Mouse (Mus musculus) WW6 (cell line): ENCODE data around the gene Uncx.
A peak's percentile ranks its signal among the peaks of the same experiment; 100 is the strongest.

Experiments
- DNase-seq: peaks from one replicate; pipeline ENCODE4 v3.0.0-alpha.2; 2013; ENCODE audit warnings: low read depth, low spot score

The Uncx gene

DNA sequence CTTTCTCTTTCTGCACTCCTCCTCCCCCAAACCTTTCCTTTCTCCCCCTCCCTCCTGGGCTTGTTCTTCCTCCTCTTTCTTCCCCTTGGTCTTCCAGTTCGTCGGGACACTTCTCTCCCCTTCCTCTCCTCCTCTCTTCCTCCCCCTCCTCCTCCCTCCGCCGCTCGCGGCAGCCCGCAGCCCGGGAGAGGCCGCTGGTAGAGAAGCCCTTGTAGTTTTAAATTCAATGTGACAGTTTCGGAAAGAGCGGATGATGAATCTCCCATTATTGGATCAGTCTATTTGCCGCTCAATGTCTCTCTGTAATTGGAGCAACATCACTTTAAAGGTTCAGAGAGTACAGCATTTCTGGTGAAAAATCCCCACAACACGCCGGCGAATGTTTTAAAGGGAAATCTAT, at the start of gene Uncx:
Uncx (plus strand) TSS at position 281 of the 400 bp plus-strand sequence.
- DNase-seq, result no peak

- no peak for DNase-seq
These were observed 49.6 kb upstream of the Uncx start for GRCm38 (mm10) chr5:139493690-139494089.

- DNase-seq, result no peak
These were observed 48.1 kb upstream of the Uncx start for GRCm38 (mm10) chr5:139495019-139495669.

- no peak for DNase-seq
These were observed 46.4 kb upstream of the Uncx start for GRCm38 (mm10) chr5:139496939-139497338.

DNA sequence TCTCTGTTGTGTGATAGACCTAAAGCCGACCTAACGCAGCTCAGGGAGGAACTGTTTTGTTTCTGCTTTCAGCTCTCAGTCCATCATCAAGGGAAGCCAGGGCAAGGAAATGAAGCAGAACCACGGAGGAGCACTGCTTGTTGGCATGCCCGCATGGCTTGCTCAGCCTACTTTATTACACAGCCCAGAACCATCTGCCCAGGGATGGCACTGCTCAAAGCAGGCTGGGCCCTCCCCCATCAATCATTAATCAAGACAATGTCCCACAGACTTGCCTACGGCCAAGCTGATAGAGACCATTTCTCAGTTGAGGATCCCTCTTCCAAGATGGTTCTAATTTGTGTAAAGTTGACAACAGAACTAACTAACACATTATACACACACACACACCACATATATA, 44.5 kb upstream of the Uncx start:
- DNase-seq, result no peak

- no peak for DNase-seq
These were observed 41.0 kb upstream of the Uncx start for GRCm38 (mm10) chr5:139502281-139502680.

GRCm38 (mm10) chr5:139505073-139505606, 38.2 kb upstream of the Uncx start:
- no peak for DNase-seq

DNA sequence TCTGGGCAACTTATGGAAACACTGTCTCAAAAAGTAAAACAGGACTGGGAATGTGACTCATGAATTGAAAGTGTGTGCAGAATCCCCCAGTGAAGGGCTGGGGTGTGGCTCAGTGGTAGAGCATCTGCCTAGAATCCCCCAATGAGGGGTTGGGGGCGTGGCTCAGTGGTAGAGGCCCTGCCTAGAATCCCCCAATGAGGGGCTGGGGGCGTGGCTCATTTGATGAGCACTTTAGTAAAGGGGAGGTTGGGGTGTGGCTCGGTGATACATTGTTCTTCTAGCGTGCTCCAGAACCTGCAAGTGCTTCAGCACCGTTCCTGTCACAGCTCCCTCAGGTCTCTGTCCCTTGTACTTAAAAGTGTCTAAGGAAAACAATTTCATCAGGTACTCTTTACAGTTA, 37.1 kb upstream of the Uncx start:
- peak; percentile 59 for DNase-seq

DNA sequence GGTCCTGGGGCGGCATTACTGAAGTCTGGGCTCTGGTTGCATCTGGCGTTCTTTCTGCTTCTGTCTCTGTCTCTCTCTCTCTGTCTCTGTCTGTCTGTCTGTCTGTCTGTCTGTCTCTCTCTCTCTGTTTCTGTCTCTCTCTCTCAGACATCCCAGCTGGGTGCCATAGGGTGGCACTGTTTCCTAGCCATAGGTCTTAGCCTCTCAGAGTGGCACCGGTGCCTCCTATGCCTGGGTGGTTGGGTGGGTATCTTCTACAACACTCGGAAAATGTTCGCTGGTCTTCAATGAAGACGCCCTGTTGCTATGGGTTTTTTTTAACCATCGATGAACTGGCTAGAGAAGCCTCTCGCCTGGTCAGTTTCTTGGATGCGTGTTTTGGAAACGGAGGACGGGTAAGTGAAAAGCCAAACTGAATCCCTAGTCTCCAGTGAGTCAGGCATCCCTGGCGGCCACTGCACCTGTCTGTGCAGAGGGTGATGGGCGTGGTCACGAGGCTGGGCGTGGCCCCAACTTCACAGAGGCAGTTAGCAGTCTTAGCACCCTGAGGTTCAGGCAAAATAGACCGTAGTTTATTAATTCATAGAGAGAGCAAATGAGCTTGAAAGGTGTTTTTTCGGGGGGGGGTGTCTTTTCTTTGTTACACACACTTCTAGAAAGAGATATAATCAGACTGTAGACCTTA, 32.5 kb upstream of the Uncx start:
- DNase-seq, result no peak

DNA sequence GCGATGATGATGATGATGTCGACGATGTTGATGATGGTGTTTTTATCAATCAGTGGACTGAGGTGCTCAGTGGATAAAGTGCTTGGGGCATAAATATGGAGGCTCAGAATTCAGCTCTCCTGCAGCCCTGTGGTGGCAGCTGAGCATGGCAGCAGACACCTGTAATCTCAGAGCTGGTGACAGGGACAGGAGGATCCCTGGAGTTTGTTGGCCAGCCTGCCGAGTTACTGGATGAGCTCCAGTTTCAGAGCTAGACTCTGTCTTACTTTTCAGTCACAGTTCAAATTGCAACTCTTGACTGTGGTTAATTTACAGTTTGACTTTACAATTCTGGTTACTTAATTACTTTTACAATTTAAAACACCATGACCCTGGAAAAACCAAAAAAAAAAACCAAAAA, 31.1 kb upstream of the Uncx start:
- DNase-seq, result no peak

DNA sequence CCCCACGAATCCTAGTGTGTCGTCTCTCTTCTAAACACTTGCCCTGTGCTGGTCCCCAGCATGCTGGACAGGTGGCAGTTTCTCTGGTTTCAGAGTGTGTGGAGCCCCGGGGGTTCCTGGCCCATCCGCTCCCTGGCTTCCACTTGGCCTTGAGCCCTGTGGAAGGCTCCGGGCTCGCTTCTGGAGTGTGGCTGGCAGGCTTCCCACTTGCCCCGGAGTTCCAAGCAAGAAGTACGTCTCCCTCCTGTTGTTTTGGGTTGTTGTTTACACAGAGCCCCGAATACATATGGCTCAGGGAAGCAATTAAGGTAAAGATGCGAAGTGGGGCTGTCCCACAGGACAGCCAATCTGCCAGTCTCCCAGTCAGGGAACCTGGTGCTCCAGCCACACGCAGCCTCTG, 27.0 kb upstream of the Uncx start:
- no peak for DNase-seq

- no peak for DNase-seq
These were observed 23.0 kb upstream of the Uncx start for GRCm38 (mm10) chr5:139520069-139520834.

- DNase-seq, result no peak
These were observed 21.3 kb upstream of the Uncx start for GRCm38 (mm10) chr5:139521987-139522386.

DNA sequence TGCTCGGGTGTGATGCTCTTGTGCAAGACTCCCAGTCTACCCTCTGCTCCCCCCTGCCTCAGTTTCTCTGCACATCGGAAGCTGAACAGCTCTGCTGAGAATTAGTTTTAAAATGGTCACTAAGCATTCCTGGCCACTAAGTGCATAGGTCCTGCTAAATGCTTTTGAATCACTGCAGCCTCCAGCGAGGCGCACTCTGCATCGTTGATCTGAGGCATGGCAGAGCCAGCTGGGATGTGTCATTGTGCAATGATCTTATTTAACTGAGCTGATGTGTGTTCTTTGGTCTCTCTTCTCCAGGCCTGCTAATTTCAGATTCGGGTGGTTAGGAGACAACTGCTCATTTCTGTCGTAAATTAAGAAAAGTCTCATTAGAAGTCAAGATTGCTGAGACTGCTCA, 14.4 kb upstream of the Uncx start:
- DNase-seq, result no peak

GRCm38 (mm10) chr5:139535386-139535919, 7.8 kb upstream of the Uncx start:
- no peak for DNase-seq

GRCm38 (mm10) chr5:139536211-139536910, 6.9 kb upstream of the Uncx start:
- DNase-seq, result no peak

DNA sequence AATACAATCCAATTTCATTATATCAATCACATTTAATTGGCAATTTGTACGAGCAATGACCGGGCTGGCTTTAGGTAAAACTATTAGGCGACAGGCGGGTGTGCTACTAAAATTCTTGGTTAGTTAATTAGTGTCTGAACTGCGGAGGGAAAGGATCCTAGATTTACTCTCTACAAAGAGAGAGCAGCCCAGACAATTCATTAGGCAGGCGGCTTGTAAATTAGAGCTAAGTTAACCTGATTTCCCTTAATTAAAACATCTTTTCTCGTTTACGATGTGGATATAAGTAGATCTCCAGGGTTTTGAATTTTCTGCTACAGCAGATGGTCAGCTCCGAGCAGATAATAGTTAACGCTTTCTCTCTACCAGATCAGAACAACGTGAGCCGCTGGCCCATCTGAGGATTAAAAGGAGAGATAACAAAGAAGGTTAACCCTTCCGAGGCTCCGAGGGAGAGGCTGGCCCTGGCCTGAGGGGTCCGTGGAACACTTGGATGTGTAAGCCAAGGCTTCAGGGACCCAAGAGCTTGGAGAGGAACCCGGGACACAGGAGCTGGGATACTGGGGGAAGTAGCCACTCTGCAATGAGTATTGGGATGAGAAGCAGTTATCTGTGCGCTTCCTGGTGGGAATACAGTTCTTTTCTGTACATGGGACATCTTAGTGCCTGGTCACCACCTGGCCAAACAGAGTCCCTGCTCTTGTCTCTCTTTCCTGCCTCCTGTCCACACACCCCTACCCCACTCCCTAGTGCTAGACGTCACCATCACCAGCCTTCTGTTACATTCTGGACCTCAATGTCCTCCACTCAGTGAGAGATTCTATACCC, 6.2 kb upstream of the Uncx start:
- no peak for DNase-seq

DNA sequence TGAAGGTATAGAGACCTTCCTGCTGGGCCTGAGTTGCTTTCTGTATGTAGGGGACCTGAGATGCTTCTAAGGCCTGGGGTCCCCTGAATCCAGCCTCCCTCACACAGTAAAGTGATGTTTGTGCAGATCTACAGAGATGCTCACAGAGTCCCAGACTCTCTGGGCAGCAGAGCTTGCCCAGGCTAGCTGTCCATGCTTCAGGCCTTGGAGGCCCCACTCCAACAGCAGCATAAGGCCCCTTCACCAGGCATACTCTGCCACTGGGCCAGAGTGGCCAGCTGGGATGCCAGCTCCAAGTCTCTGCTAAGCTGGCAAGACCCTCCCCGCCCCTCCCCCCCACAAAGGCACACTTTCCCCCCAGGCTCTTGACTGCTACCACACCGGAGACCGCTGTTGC, 5.6 kb upstream of the Uncx start:
- no peak for DNase-seq

DNA sequence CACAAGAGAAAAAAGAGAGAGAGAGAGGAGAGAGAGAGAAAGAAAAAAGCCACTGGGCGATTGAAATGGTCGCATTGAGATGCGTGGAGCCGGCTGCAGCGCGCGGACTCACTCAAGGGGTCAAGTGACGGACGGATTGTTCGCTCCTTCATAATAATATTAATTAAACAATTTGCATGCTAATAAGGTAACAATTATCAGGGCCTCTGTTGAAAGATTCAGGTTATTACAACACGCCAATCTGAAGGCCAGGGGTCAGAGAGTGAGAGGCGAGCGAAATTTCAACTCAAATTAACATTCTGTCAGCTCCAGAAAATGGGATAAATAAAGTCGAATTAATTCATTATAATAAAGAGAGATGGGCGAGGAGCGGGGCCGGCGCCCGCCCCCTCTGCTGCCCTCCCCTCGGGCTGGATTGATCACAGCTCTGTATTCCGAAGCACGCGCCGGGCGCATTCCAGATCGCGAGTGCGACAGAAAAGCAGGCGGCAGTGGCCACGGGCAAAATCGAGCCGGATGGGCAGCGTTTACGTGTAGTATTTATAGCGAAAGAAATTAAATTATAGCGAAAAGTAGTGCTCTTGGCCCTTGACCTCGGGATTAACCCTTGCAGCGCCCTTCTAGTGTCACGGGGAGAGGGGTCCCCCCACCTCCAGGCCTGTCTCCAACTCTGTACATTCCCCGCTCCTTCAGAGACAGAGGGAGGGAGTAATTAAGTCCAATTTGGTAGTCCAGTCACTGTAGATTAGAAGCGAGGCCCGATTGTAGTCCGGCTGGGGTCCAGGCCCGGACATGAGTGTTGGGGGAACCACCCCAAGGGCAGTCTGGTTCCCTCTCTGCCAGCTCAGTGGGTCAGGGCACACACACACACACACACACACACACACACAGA, 1.9 kb upstream of the Uncx start:
- DNase-seq, result no peak

DNA sequence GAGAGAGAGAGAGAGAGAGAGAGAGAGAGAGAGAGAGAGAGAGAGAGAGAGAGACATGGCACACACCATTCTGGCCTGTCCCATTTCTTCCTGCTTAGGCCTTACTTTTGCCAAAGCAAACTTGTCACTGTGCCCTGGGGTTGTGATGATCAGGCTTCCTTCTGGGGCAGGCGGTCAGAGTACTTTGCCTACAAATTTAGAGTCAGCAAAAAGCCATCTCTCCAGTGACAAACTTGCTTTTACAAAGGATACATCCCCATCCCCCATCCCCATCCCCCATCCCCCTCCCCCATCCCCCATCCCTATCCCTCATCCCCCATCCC, 1.3 kb upstream of the Uncx start:
- no peak for DNase-seq
